Mouse (Mus musculus): Measurements from ENCODE around the gene Nes.

The Nes gene

GRCm38 (mm10) chr3:88022322-88023191, 51.7 kb downstream of the Nes start:
- peak; percentile 64 to 76 for DNase-seq (ENCODE audit: low spot score in 2 of 2)

- no peak for DNase-seq (ENCODE audit: low spot score in 2 of 2)
These were observed 52.6 kb downstream of the Nes start for GRCm38 (mm10) chr3:88023192-88024074.

- no peak for DNase-seq (ENCODE audit: low spot score in 2 of 2)
These were observed 55.9 kb downstream of the Nes start for GRCm38 (mm10) chr3:88026823-88027222.

GRCm38 (mm10) chr3:88027434-88028186, 56.7 kb downstream of the Nes start, which contains the start of gene Hapln2:
Gene Hapln2, minus strand, starts transcription at chr3:88027583.
- no peak for DNase-seq (ENCODE audit: low spot score in 2 of 2)
